Mouse (Mus musculus) adrenal gland, postnatal 25 days (tissue): ENCODE measurements around the gene Henmt1. TPM values are rescaled to one million over a fixed set of nuclear protein-coding genes. Genes with fewer than 3 reads are reported as not detected.
A peak's percentile ranks its signal among the peaks of the same experiment; 100 is the strongest.

Experiments used
- DNase-seq: peaks from one replicate; pipeline ENCODE4 v3.0.0; 2021; ENCODE audit warnings: mixed read lengths
- long read RNA-seq: library from polyadenylated mRNA; stranded (forward); transcript quantifications from one replicate; pipeline ENCODE4 v2.0.0, GENCODE M21; 2021
- total RNA-seq: library from RNA; stranded (reverse); gene quantifications from 2 replicates; pipeline ENCODE4 v1.2.3, GENCODE M21; 2021

The Henmt1 gene
- total RNA-seq, result not detected in 2 replicates
- long read RNA-seq, result 0 reads

GRCm38 (mm10) chr3:108939573-108939972 lies at the start of gene Henmt1:
TSS of gene Henmt1 (plus strand) at chr3:108939873.
- no peak for DNase-seq

GRCm38 (mm10) chr3:108889908-108890307 lies 49.8 kb upstream of the Henmt1 start, which contains the start of gene Fndc7:
TSS of gene Fndc7 (minus strand) at chr3:108890008.
- DNase-seq, result no peak

GRCm38 (mm10) chr3:108892080-108892479 lies 47.6 kb upstream of the Henmt1 start:
- no peak for DNase-seq

GRCm38 (mm10) chr3:108892914-108893313 lies 46.8 kb upstream of the Henmt1 start:
- no peak for DNase-seq

GRCm38 (mm10) chr3:108898640-108899039 lies 41.0 kb upstream of the Henmt1 start:
- no peak for DNase-seq

- no peak for DNase-seq
Measured at GRCm38 (mm10) chr3:108900147-108900546, 39.5 kb upstream of the Henmt1 start.

GRCm38 (mm10) chr3:108900681-108901080 lies 39.0 kb upstream of the Henmt1 start:
- no peak for DNase-seq

GRCm38 (mm10) chr3:108902038-108902437 lies 37.6 kb upstream of the Henmt1 start:
- DNase-seq, result no peak

- DNase-seq, result no peak
Measured at GRCm38 (mm10) chr3:108902934-108903333, 36.7 kb upstream of the Henmt1 start.

GRCm38 (mm10) chr3:108910303-108911080 lies 29.2 kb upstream of the Henmt1 start:
- no peak for DNase-seq

- no peak for DNase-seq
Measured at GRCm38 (mm10) chr3:108911081-108911547, 28.6 kb upstream of the Henmt1 start.

GRCm38 (mm10) chr3:108911548-108912413 lies 27.9 kb upstream of the Henmt1 start, which contains the start of gene Prpf38b:
TSS of gene Prpf38b (minus strand) at chr3:108911727.
- peak; percentile 96 for DNase-seq

- no peak for DNase-seq
Measured at GRCm38 (mm10) chr3:108915999-108916398, 23.7 kb upstream of the Henmt1 start.

GRCm38 (mm10) chr3:108916857-108917256 lies 22.8 kb upstream of the Henmt1 start:
- no peak for DNase-seq

GRCm38 (mm10) chr3:108917986-108918385 lies 21.7 kb upstream of the Henmt1 start:
- DNase-seq, result no peak

- DNase-seq, result no peak
Measured at GRCm38 (mm10) chr3:108918852-108919251, 20.8 kb upstream of the Henmt1 start.

- no peak for DNase-seq
Measured at GRCm38 (mm10) chr3:108920442-108921070, 19.1 kb upstream of the Henmt1 start.

- DNase-seq, result no peak
Measured at GRCm38 (mm10) chr3:108921822-108922221, 17.9 kb upstream of the Henmt1 start.

GRCm38 (mm10) chr3:108925677-108926076 lies 14.0 kb upstream of the Henmt1 start:
- DNase-seq, result no peak

GRCm38 (mm10) chr3:108926308-108926707 lies 13.4 kb upstream of the Henmt1 start:
- no peak for DNase-seq

- peak; percentile 12 for DNase-seq
Measured at GRCm38 (mm10) chr3:108933557-108933956, 6.1 kb upstream of the Henmt1 start.

- no peak for DNase-seq
Measured at GRCm38 (mm10) chr3:108938691-108939090, 982 bp upstream of the Henmt1 start.
